Mouse (Mus musculus): ENCODE measurements at regions not wholly inside any gene's neighbourhood (a gene's known extent, or its start where the extent isn't known, plus 50 kb on each side); places are given as distances from the start of the nearest gene placed in this dataset.

DNA sequence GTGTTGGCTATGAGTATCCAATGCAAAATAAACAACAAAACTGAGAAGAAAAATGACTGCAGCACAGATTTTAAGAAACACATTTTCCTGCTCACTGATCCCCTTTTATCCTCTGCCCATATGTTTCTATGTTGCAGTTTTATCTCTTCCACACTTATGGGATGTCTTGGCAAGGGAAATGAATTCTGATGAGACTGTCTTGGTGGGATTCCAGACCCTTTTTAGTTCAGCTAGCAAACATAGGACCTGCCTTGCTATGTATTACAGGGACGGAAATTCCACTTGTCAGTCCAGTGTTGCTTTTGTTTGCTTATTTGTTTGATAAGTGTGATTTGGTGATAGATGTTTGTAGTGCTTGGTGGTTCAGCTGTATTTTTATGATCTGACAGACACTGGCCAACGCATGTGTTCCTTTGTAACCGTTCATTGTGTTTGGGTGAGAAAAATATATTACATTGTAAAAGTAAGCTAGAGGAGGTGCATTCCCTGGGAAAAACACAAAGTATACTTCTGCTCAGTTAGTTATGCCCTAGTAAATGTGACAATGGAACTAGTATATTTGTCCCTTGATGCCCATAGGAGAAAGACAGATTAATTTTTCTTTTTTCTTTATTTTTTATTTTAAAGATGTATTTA lies 1516.2 kb downstream of the Tbl1xr1 start:
- peak; percentile 4 to 17 for DNase-seq (ENCODE audit: low spot score in 2 of 2)

GRCm38 (mm10) chr3:23601469-23601868 lies 1525.0 kb downstream of the Tbl1xr1 start:
- no peak for DNase-seq (ENCODE audit: low spot score in 2 of 2)

GRCm38 (mm10) chr3:23610054-23610453 lies 1533.6 kb downstream of the Tbl1xr1 start:
- DNase-seq (ENCODE audit: low spot score in 2 of 2) = peak; percentile 4 to 10

- no peak for DNase-seq (ENCODE audit: low spot score in 2 of 2)
These were observed 1485.3 kb downstream of the Naaladl2 start for GRCm38 (mm10) chr3:23658585-23659252.

- no peak for DNase-seq (ENCODE audit: low spot score in 2 of 2)
These were observed 1437.3 kb downstream of the Naaladl2 start for GRCm38 (mm10) chr3:23706748-23707147.
